Mouse (Mus musculus): ENCODE measurements at regions not wholly inside any gene's neighbourhood (a gene's known extent, or its start where the extent isn't known, plus 50 kb on each side); places are given as distances from the start of the nearest gene placed in this dataset.
"Not testable (repeated sequence)": the region's sequence is repeated elsewhere in the genome, so short reads cannot be mapped to it uniquely, and the experiment has no call there.

- H3K9ac ChIP-seq (ENCODE audit: low read depth, low read length), result no peak overlapping the region
- no peaks in the 10 kb centered on the region for H3K4me1 ChIP-seq (ENCODE audit: control insufficient read depth, insufficient read depth, low read depth, low read length)
- H3K27ac ChIP-seq (ENCODE audit: low read depth, low read length), result no peak overlapping the region
- no peak overlapping the region for H3K4me2 ChIP-seq (ENCODE audit: low read length)
- no peak for ATAC-seq
- H3K36me3 ChIP-seq (ENCODE audit: control insufficient read depth, insufficient read depth, low read length), result no peaks in the 10 kb centered on the region
- no peak overlapping the region for H3K4me3 ChIP-seq (ENCODE audit: low read length)
- 94% methylated on average over 2 of the region's 2 CpGs for WGBS
- H3K27me3 ChIP-seq (replicated peaks; ENCODE audit: control insufficient read depth, insufficient read depth, low read length), result no peaks in the 10 kb centered on the region
- no peaks in the 10 kb centered on the region for H3K9me3 ChIP-seq (ENCODE audit: control insufficient read depth, low read length)
Measured at GRCm38 (mm10) chr14:120816529-120816928, 94.5 kb upstream of the Ipo5 start.

GRCm38 (mm10) chr14:120826187-120826586, 84.8 kb upstream of the Ipo5 start:
- Histone ChIP-seq H3K4me3 (ENCODE audit: low read length) (no peak overlapping the region), H3K36me3 (ENCODE audit: control insufficient read depth, insufficient read depth, low read length) (no peaks in the 10 kb centered on the region)
- 83% methylated on average over 4 of the region's 4 CpGs for WGBS

GRCm38 (mm10) chr14:120830389-120830835, 80.6 kb upstream of the Ipo5 start:
- H3K9ac ChIP-seq (ENCODE audit: low read depth, low read length); H3K27me3 ChIP-seq (replicated peaks; ENCODE audit: control insufficient read depth, insufficient read depth, low read length); H3K4me3 ChIP-seq (ENCODE audit: low read length); H3K36me3 ChIP-seq (ENCODE audit: control insufficient read depth, insufficient read depth, low read length); H3K9me3 ChIP-seq (ENCODE audit: control insufficient read depth, low read length); H3K4me1 ChIP-seq (ENCODE audit: control insufficient read depth, insufficient read depth, low read depth, low read length); H3K27ac ChIP-seq (ENCODE audit: low read depth, low read length); H3K4me2 ChIP-seq (ENCODE audit: low read length): not testable (repeated sequence)
- WGBS, result 27% methylated on average over 20 of the region's 20 CpGs
- peak; percentile 48 for ATAC-seq

More at GRCm38 (mm10) chr14:120826187-120826586, 84.8 kb upstream of the Ipo5 start:
- no peaks in the 10 kb centered on the region for H3K9me3 ChIP-seq (ENCODE audit: control insufficient read depth, low read length)
- no peak for ATAC-seq
- no peaks in the 10 kb centered on the region for H3K4me1 ChIP-seq (ENCODE audit: control insufficient read depth, insufficient read depth, low read depth, low read length)
- H3K27ac ChIP-seq (ENCODE audit: low read depth, low read length), result no peak overlapping the region
- H3K27me3 ChIP-seq (replicated peaks; ENCODE audit: control insufficient read depth, insufficient read depth, low read length), result no peaks in the 10 kb centered on the region
- H3K9ac ChIP-seq (ENCODE audit: low read depth, low read length), result no peak overlapping the region
- H3K4me2 ChIP-seq (ENCODE audit: low read length), result no peak overlapping the region

- H3K27ac ChIP-seq (ENCODE audit: low read depth, low read length), result no peak overlapping the region
- H3K4me3 ChIP-seq (ENCODE audit: low read length), result no peak overlapping the region
- no peaks in the 10 kb centered on the region for H3K27me3 ChIP-seq (replicated peaks; ENCODE audit: control insufficient read depth, insufficient read depth, low read length)
- H3K9me3 ChIP-seq (ENCODE audit: control insufficient read depth, low read length), result no peaks in the 10 kb centered on the region
- WGBS, result 65% methylated on average over 5 of the region's 5 CpGs
- H3K9ac ChIP-seq (ENCODE audit: low read depth, low read length), result no peak overlapping the region
- H3K4me1 ChIP-seq (ENCODE audit: control insufficient read depth, insufficient read depth, low read depth, low read length), result peaks cover 5% of the 10 kb centered on the region
- H3K36me3 ChIP-seq (ENCODE audit: control insufficient read depth, insufficient read depth, low read length), result no peaks in the 10 kb centered on the region
- H3K4me2 ChIP-seq (ENCODE audit: low read length), result no peak overlapping the region
- ATAC-seq, result no peak
Measured at GRCm38 (mm10) chr14:120831397-120831796, 79.6 kb upstream of the Ipo5 start.

- peak; percentile 84 for ATAC-seq
- H3K27ac ChIP-seq (ENCODE audit: low read depth, low read length), result peak overlapping the region; percentile 50
- no peaks in the 10 kb centered on the region for H3K27me3 ChIP-seq (replicated peaks; ENCODE audit: control insufficient read depth, insufficient read depth, low read length)
- peak overlapping the region; percentile 37 for H3K9ac ChIP-seq (ENCODE audit: low read depth, low read length)
- H3K4me2 ChIP-seq (ENCODE audit: low read length), result peak overlapping the region; percentile 62
- 4% methylated on average over 23 of the region's 23 CpGs for WGBS
- H3K9me3 ChIP-seq (ENCODE audit: control insufficient read depth, low read length), result no peaks in the 10 kb centered on the region
- peaks cover 5% of the 10 kb centered on the region for H3K4me1 ChIP-seq (ENCODE audit: control insufficient read depth, insufficient read depth, low read depth, low read length)
- H3K36me3 ChIP-seq (ENCODE audit: control insufficient read depth, insufficient read depth, low read length), result no peaks in the 10 kb centered on the region
- peak overlapping the region; percentile 36 for H3K4me3 ChIP-seq (ENCODE audit: low read length)
Measured at GRCm38 (mm10) chr14:120831847-120832613, 79.0 kb upstream of the Ipo5 start.

GRCm38 (mm10) chr14:120834821-120835220, 76.2 kb upstream of the Ipo5 start:
- no peak for ATAC-seq
- no peaks in the 10 kb centered on the region for H3K27me3 ChIP-seq (replicated peaks; ENCODE audit: control insufficient read depth, insufficient read depth, low read length)
- WGBS, result 74% methylated on average over 4 of the region's 4 CpGs
- H3K36me3 ChIP-seq (ENCODE audit: control insufficient read depth, insufficient read depth, low read length), result no peaks in the 10 kb centered on the region
- peaks cover 5% of the 10 kb centered on the region for H3K4me1 ChIP-seq (ENCODE audit: control insufficient read depth, insufficient read depth, low read depth, low read length)
- H3K27ac ChIP-seq (ENCODE audit: low read depth, low read length), result no peak overlapping the region
- H3K9ac ChIP-seq (ENCODE audit: low read depth, low read length), result no peak overlapping the region
- no peak overlapping the region for H3K4me2 ChIP-seq (ENCODE audit: low read length)
- no peaks in the 10 kb centered on the region for H3K9me3 ChIP-seq (ENCODE audit: control insufficient read depth, low read length)
- no peak overlapping the region for H3K4me3 ChIP-seq (ENCODE audit: low read length)

GRCm38 (mm10) chr14:120835758-120836157, 75.3 kb upstream of the Ipo5 start:
- Histone ChIP-seq H3K27me3 (replicated peaks; ENCODE audit: control insufficient read depth, insufficient read depth, low read length) (no peaks in the 10 kb centered on the region), H3K4me3 (ENCODE audit: low read length) (no peak overlapping the region), H3K36me3 (ENCODE audit: control insufficient read depth, insufficient read depth, low read length) (no peaks in the 10 kb centered on the region), H3K9me3 (ENCODE audit: control insufficient read depth, low read length) (no peaks in the 10 kb centered on the region), H3K9ac (ENCODE audit: low read depth, low read length) (no peak overlapping the region), H3K4me1 (ENCODE audit: control insufficient read depth, insufficient read depth, low read depth, low read length) (peaks cover 5% of the 10 kb centered on the region), H3K27ac (ENCODE audit: low read depth, low read length) (no peak overlapping the region), H3K4me2 (ENCODE audit: low read length) (no peak overlapping the region)
- WGBS, result 64% methylated on average over 5 of the region's 5 CpGs
- no peak for ATAC-seq

- ATAC-seq, result no peak
- Histone ChIP-seq H3K9ac (ENCODE audit: low read depth, low read length) (no peak overlapping the region), H3K27ac (ENCODE audit: low read depth, low read length) (no peak overlapping the region), H3K36me3 (ENCODE audit: control insufficient read depth, insufficient read depth, low read length) (no peaks in the 10 kb centered on the region), H3K4me2 (ENCODE audit: low read length) (no peak overlapping the region), H3K4me3 (ENCODE audit: low read length) (no peak overlapping the region), H3K4me1 (ENCODE audit: control insufficient read depth, insufficient read depth, low read depth, low read length) (peaks cover 5% of the 10 kb centered on the region), H3K27me3 (replicated peaks; ENCODE audit: control insufficient read depth, insufficient read depth, low read length) (no peaks in the 10 kb centered on the region), H3K9me3 (ENCODE audit: control insufficient read depth, low read length) (no peaks in the 10 kb centered on the region)
- 85% methylated on average over 12 of the region's 12 CpGs for WGBS
Measured at GRCm38 (mm10) chr14:120836535-120837316, 74.3 kb upstream of the Ipo5 start.

- Histone ChIP-seq H3K9me3 (ENCODE audit: control insufficient read depth, low read length) (no peaks in the 10 kb centered on the region), H3K9ac (ENCODE audit: low read depth, low read length) (no peak overlapping the region), H3K4me3 (ENCODE audit: low read length) (no peak overlapping the region), H3K4me2 (ENCODE audit: low read length) (no peak overlapping the region), H3K27me3 (replicated peaks; ENCODE audit: control insufficient read depth, insufficient read depth, low read length) (no peaks in the 10 kb centered on the region), H3K36me3 (ENCODE audit: control insufficient read depth, insufficient read depth, low read length) (no peaks in the 10 kb centered on the region), H3K4me1 (ENCODE audit: control insufficient read depth, insufficient read depth, low read depth, low read length) (no peaks in the 10 kb centered on the region), H3K27ac (ENCODE audit: low read depth, low read length) (no peak overlapping the region)
- ATAC-seq, result no peak
- WGBS, result 88% methylated on average over 6 of the region's 6 CpGs
Measured at GRCm38 (mm10) chr14:120840900-120841299, 70.1 kb upstream of the Ipo5 start.

Data from hindbrain, embryonic 16.5 days (tissue).